Mouse (Mus musculus): ENCODE measurements around the gene Ppid. TPM values are rescaled to one million over a fixed set of nuclear protein-coding genes. Genes with fewer than 3 reads are reported as not detected.
A peak's percentile ranks its signal among the peaks of the same experiment; 100 is the strongest.

Gene Ppid
- polyA plus RNA-seq (2016; fragmentation: Nextera tagmentation; extraction: Ambion mirVana), result 208 and 214 TPM in 2 replicates

DNA sequence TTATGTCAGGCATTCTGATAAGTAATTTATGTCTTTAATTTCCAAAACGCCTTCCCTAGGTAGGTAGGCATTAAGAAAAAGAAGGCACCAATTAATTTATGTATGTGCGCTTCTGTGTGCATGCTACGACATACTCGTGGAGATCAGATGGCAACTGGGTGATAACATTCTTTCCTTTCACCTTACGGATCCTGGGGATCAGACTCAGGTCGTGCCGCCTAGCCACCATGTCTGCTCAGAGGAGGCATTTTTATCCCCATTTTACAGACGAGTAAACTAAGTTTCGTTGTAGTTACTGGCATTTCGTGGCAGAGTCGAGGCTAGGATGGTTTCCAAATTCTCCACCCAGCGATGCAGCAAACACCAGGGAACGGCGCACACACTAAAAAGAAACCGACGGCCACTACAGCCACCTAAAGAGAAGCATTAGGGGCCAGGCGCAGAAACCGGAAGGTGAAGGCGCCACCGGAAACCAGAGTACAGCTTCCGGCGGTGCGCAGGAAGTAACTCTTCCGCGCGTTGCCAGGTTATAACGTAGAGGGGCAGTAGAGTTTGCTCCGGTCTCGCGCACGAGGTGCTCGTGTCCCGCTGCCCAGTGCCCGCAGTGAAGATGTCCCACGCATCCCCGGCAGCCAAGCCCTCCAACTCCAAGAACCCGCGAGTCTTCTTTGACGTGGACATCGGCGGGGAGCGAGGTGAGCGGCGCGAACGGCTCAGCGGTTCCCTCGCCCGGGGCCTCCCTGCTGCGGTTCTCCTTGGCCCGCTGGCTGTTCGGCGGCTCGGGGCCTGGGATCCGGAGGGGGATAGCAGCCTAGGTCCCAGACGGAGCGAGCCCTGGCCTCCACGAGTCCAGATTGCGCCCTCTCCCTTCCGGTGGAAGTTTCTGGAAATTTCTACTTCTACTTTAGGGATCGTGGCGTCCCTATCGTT lies at the start of gene Ppid:
Ppid (plus strand) TSS at position 480 of the 930 bp plus-strand sequence.
- no peaks in the 10 kb centered on the region for H3K27me3 ChIP-seq (replicated peaks)
- peak within 1 kb of the TSS; percentile 89 for H3K27ac ChIP-seq
- peaks cover 39% of the 10 kb centered on the region for H3K4me1 ChIP-seq
- H3K4me2 ChIP-seq, result peak within 1 kb of the TSS; percentile 81
- ATAC-seq, result peak; percentile 92
- peak within 1 kb of the TSS; percentile 92 for H3K9ac ChIP-seq
- peaks cover 30% of the 10 kb centered on the region for H3K36me3 ChIP-seq
- no peaks in the 10 kb centered on the region for H3K9me3 ChIP-seq (replicated peaks)
- H3K4me3 ChIP-seq, result peak within 1 kb of the TSS; percentile 89
- WGBS (ENCODE audit: insufficient replicate concordance), result 1% methylated on average over 63 of the region's 63 CpGs

DNA sequence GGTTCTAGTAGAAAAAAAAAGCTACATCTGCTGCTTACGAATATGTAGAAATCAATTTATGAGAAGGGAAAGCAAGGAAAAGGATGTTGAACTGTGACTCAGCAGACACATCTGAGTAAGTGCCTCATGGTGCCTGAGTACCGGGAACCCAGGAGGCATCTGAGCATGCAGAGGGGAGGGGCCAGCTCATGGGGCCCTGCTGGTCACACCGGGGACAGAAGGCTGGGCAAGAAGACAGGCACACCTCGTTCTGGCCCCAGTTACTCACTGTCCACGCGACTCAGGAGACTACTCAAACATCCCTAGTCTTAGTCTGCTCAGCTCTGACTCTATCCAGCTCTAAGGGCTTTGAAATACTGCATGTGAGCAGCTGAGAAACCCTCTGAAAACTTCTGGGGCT lies 48.6 kb upstream of the Ppid start:
- 11% methylated on average over 6 of the region's 6 CpGs for WGBS (ENCODE audit: insufficient replicate concordance)

DNA sequence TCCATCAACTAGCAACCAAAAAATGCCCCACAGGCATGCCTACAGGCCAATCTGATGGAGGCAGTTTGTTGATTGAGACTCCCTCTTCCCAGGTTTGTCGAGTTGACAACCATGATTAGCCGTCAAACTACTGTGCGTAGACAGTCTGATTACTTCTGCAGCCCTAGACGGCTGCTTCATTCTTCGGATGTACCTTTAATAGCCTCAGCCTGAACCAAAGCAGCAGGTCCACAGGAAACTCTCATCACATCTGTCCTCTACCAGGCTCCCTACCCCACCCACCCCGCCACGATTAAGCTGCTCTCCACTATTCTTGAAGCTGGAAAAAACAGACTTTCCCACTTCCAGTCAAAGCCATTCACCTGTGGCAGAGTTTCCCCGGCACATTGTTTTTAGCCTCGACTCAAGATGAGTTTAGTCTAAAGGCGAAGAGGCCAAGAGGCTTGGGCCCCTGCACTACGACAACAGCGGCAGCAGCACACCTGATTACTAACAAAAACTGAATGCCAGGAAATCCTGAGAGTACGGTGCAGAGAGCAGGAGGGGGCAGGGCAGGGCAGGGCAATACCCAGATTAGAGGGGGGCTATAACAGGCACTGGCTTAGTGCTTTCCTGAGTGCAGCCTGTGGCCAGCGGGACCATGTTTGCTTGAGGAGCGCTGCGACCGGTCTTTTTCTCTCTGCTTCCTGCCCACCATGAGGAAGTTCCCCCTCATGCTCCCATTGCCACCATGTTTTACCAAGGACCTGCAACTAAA lies 42.3 kb upstream of the Ppid start:
- ATAC-seq, result no peak
- Histone ChIP-seq H3K9me3 (replicated peaks) (no peaks in the 10 kb centered on the region), H3K27ac (no peak overlapping the region), H3K4me2 (no peak overlapping the region), H3K27me3 (replicated peaks) (no peaks in the 10 kb centered on the region), H3K9ac (no peak overlapping the region), H3K36me3 (peaks cover 26% of the 10 kb centered on the region), H3K4me1 (peaks cover 29% of the 10 kb centered on the region), H3K4me3 (no peak overlapping the region)
- 62% methylated on average over 17 of the region's 17 CpGs for WGBS (ENCODE audit: insufficient replicate concordance)

More for the DNA sequence above, 48.6 kb upstream of the Ppid start:
- peak overlapping the region; percentile 70 for H3K27ac ChIP-seq
- peaks cover 48% of the 10 kb centered on the region for H3K4me1 ChIP-seq
- peak; percentile 93 for ATAC-seq
- peak overlapping the region; percentile 57 for H3K9ac ChIP-seq
- H3K9me3 ChIP-seq (replicated peaks), result no peaks in the 10 kb centered on the region
- H3K36me3 ChIP-seq, result peaks cover 23% of the 10 kb centered on the region
- H3K27me3 ChIP-seq (replicated peaks), result no peaks in the 10 kb centered on the region
- no peak overlapping the region for H3K4me3 ChIP-seq
- H3K4me2 ChIP-seq, result peak overlapping the region; percentile 54

DNA sequence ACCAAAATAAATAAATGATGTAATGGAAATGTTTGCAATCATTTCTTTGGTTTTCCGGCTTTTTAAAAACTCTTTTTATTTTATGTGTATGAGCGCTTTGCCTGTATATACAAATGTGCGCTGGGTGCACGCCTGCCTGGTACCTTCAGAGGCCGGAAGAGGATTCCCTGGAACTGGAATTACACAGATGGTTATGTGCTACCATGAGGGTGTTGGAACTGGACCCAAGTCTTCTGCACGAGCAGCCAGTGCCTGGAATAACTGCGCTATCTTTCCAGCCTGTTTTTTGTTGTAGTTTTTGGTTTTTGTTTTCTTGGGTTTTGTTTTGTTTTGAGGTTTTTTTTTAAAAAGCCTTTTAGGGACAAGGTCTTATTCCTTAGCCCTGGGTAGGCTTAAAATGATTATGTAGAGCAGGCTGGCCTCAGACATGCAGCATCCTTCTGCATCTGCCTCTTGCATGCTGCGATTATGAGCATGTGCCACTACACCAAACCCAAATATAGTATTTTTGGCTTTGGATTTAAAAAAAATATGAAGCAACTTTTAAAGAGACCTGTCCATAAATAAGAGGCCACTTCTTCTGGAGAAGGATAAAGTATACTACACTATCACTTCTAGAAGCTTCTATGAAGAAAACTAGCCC lies 41.3 kb upstream of the Ppid start:
- Histone ChIP-seq H3K9me3 (replicated peaks) (no peaks in the 10 kb centered on the region), H3K9ac (no peak overlapping the region), H3K27me3 (replicated peaks) (no peaks in the 10 kb centered on the region), H3K4me3 (no peak overlapping the region), H3K4me1 (peaks cover 29% of the 10 kb centered on the region), H3K27ac (no peak overlapping the region), H3K36me3 (peaks cover 29% of the 10 kb centered on the region), H3K4me2 (no peak overlapping the region)
- WGBS (ENCODE audit: insufficient replicate concordance), result 90% methylated on average over 8 of the region's 8 CpGs
- ATAC-seq, result no peak

DNA sequence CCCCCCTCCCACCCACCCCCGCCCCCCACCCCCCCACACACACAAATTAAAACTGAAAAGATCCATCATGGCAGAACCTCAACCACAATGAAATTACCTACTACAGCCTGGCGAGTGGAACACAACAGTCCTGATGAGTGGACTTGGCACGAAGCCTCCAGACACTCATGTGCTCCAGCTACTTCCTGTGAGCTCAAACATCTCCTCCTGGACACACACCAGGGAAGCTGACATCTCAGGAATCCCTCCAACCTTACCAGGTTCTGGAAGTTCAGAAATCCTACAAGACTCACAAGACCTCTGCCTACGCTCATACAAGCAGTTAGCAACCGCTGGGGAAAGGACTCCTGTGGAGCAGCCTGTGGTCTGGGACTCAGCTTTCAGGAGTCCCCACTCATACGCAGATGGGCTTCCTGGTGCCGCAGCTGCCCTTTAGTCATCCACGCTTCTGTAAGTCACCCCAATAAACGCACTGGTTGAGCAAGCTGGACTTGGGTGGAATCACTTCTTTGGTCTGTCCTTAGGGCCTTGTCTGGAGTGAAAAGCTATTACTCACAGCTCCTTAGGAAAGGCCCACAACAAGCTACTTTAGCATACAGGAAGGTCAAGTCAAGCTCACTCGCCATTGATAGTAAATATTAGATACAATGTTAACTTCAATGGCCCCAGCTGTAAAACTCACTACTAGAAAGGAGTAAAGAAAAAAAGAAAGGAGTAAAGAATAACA lies 39.2 kb upstream of the Ppid start:
- Histone ChIP-seq H3K4me3 (no peak overlapping the region), H3K4me1 (peaks cover 29% of the 10 kb centered on the region), H3K4me2 (no peak overlapping the region), H3K27ac (no peak overlapping the region), H3K9ac (no peak overlapping the region), H3K9me3 (replicated peaks) (no peaks in the 10 kb centered on the region), H3K27me3 (replicated peaks) (no peaks in the 10 kb centered on the region), H3K36me3 (peaks cover 18% of the 10 kb centered on the region; the same call in 1 of the 2 replicates)
- 86% methylated on average over 9 of the region's 10 CpGs for WGBS (ENCODE audit: insufficient replicate concordance)
- no peak for ATAC-seq

DNA sequence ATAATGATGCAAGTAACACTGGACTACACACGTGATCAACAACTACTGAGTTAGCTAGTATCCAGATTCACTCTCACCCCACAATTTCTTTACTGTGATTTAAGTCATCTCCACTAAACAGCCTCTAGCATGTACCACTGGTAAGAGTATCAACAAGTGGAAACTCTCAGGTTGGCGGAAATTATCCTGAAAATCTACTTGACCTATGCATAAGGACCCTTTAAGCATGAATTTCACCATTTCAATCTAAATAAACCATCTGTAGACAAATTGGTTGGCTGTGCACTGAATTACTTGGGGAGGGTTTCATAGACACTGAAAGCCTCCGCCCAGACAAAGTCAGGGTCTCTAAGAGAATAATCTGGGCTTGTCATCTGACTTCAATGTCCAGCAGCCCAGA lies 37.4 kb upstream of the Ppid start:
- peaks cover 23% of the 10 kb centered on the region; the same call in 1 of the 2 replicates for H3K36me3 ChIP-seq
- no peak overlapping the region for H3K4me3 ChIP-seq
- H3K9ac ChIP-seq, result no peak overlapping the region
- no peak for ATAC-seq
- H3K27ac ChIP-seq, result no peak overlapping the region
- 87% methylated on average over 3 of the region's 3 CpGs for WGBS (ENCODE audit: insufficient replicate concordance)
- H3K27me3 ChIP-seq (replicated peaks), result no peaks in the 10 kb centered on the region
- no peaks in the 10 kb centered on the region for H3K9me3 ChIP-seq (replicated peaks)
- H3K4me1 ChIP-seq, result peaks cover 26% of the 10 kb centered on the region
- no peak overlapping the region for H3K4me2 ChIP-seq

DNA sequence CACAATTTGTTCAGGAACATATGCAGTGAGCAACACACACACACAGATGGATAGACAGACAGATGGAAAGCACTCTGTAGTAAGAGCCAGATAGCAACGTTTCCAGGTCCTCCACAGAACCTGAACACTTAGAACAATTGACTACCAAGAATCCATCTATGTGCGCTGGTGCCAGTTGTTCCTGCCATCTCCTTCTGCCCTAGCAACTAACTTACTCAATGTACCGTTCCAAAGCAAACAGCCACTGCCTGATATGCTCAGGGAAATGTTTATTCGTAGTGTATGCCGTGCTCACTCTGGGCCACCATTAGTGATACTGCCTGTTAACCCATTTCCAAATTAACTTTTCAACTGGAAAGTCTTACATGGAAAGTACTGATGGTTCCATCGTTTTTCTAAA lies 36.1 kb upstream of the Ppid start:
- 81% methylated on average over 6 of the region's 6 CpGs for WGBS (ENCODE audit: insufficient replicate concordance)
- ATAC-seq, result no peak
- H3K4me3 ChIP-seq, result no peak overlapping the region
- H3K36me3 ChIP-seq, result peaks cover 28% of the 10 kb centered on the region; the same call in 1 of the 2 replicates
- no peaks in the 10 kb centered on the region for H3K27me3 ChIP-seq (replicated peaks)
- H3K27ac ChIP-seq, result no peak overlapping the region
- no peak overlapping the region for H3K4me2 ChIP-seq
- H3K9ac ChIP-seq, result no peak overlapping the region
- H3K4me1 ChIP-seq, result peaks cover 29% of the 10 kb centered on the region
- H3K9me3 ChIP-seq (replicated peaks), result no peaks in the 10 kb centered on the region

DNA sequence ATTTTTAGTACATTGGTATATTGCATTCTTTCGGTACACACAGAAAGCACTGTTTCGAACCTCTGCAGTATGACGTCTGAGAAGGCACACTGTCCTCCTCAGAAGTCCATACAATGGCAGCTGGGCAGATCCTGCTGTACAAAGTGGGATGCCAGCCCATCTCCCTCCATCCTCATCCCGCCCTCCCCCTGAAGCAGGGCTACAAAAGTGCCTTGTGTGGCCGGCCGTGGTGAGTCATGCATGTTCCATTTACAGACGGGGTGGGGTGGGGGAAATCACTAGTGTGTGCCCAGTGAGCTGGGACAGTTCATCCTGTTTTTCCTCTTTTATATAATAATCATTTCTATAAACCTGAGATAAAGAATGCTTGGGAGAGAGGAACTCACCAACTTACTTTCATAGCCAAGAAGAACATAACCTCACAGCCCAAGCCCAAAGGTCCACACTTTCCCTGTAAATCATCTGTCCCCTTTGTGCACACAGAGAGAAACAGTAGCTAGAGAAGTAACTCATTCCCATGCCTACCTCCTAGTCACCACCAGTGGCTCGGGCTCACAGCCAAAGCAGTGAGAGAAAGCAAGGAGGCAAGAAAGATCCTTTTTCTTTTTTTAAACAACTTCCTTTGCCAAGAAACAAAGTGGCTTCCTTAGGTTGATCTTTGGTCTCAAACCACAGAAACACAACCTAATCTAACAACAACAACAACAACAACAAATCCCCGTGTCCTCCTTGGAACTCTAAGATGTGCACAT lies 31.9 kb upstream of the Ppid start:
- no peak for ATAC-seq
- H3K4me3 ChIP-seq, result no peak overlapping the region
- H3K9me3 ChIP-seq (replicated peaks), result no peaks in the 10 kb centered on the region
- H3K36me3 ChIP-seq, result peaks cover 15% of the 10 kb centered on the region; the same call in 1 of the 2 replicates
- no peak overlapping the region for H3K9ac ChIP-seq
- no peak overlapping the region for H3K4me2 ChIP-seq
- WGBS (ENCODE audit: insufficient replicate concordance), result 82% methylated on average over 9 of the region's 9 CpGs
- no peaks in the 10 kb centered on the region for H3K27me3 ChIP-seq (replicated peaks)
- H3K27ac ChIP-seq, result no peak overlapping the region
- peaks cover 30% of the 10 kb centered on the region; the same call in 1 of the 2 replicates for H3K4me1 ChIP-seq

DNA sequence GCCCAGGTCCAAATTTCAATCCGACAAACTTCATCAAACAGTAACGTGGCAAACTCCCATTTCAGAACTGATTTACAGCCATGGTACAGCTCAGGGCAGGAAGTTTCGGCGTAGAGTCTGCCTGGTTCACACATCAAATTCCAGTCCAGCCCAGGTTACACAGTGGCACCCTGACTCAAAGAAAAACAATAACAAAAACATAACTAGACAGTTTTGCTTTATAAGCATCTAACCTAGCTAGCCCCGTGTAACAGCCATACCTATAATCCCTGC lies 31.4 kb upstream of the Ppid start:
- 75% methylated on average over 5 of the region's 5 CpGs for WGBS (ENCODE audit: insufficient replicate concordance)
- Histone ChIP-seq H3K36me3 (peaks cover 14% of the 10 kb centered on the region; the same call in 1 of the 2 replicates), H3K9me3 (replicated peaks) (no peaks in the 10 kb centered on the region), H3K27ac (no peak overlapping the region), H3K4me2 (no peak overlapping the region), H3K9ac (no peak overlapping the region), H3K4me3 (no peak overlapping the region), H3K27me3 (replicated peaks) (no peaks in the 10 kb centered on the region), H3K4me1 (peaks cover 33% of the 10 kb centered on the region)
- no peak for ATAC-seq

DNA sequence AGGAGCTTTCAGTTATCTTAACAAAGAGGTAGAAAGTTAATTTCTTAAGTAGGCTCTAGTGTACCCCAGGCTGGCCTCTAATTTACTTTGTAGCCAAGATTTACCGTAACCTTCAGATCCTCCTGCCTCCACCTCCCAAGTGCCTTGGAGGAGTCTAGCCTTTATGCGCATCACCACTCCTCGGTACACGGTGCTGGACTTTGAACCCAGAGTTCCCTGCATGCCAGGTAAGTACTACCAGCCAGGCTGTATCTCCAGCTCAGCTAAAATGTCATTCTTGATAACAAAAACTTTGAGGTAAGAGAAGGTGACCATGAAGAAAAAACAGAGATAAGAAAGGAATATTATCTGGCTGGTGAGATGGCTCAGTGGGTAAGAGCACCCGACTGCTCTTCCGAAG lies 30.6 kb upstream of the Ppid start:
- ATAC-seq, result no peak
- no peaks in the 10 kb centered on the region for H3K27me3 ChIP-seq (replicated peaks)
- peaks cover 41% of the 10 kb centered on the region for H3K4me1 ChIP-seq
- H3K36me3 ChIP-seq, result peaks cover 17% of the 10 kb centered on the region
- WGBS (ENCODE audit: insufficient replicate concordance), result 86% methylated on average over 6 of the region's 6 CpGs
- no peak overlapping the region for H3K4me2 ChIP-seq
- no peaks in the 10 kb centered on the region for H3K9me3 ChIP-seq (replicated peaks)
- no peak overlapping the region for H3K4me3 ChIP-seq
- H3K9ac ChIP-seq, result no peak overlapping the region
- H3K27ac ChIP-seq, result no peak overlapping the region

All from liver, embryonic 12.5 days (tissue).